Mouse (Mus musculus) frontal cortex, postnatal 10 days (tissue): ENCODE measurements at regions not wholly inside any gene's neighbourhood (a gene's known extent, or its start where the extent isn't known, plus 50 kb on each side); places are given as distances from the start of the nearest gene placed in this dataset.
A peak's percentile ranks its signal among the peaks of the same experiment; 100 is the strongest.

ENCODE experiments used
- DNase-seq, 2 experiments: peaks; one replicate each; pipeline ENCODE4 v3.0.0; 2022; ENCODE audit warnings: low spot score in 2 of 2, mixed read lengths in 1 of 2

GRCm38 (mm10) chr13:110580570-110580969 lies 185.7 kb downstream of the Plk2 start:
- DNase-seq = no peak

GRCm38 (mm10) chr13:110584765-110585164 lies 189.9 kb downstream of the Plk2 start:
- no peak for DNase-seq

GRCm38 (mm10) chr13:110594630-110595029 lies 199.8 kb downstream of the Plk2 start:
- no peak for DNase-seq

GRCm38 (mm10) chr13:110599666-110600065 lies 204.8 kb downstream of the Plk2 start:
- DNase-seq = no peak

- DNase-seq = no peak
Measured at GRCm38 (mm10) chr13:110600377-110600776, 205.5 kb downstream of the Plk2 start.

GRCm38 (mm10) chr13:110601352-110601751 lies 206.5 kb downstream of the Plk2 start:
- DNase-seq = no peak

GRCm38 (mm10) chr13:110601840-110602239 lies 207.0 kb downstream of the Plk2 start:
- DNase-seq = no peak

- no peak for DNase-seq
Measured at GRCm38 (mm10) chr13:110602894-110603293, 208.0 kb downstream of the Plk2 start.

GRCm38 (mm10) chr13:110619010-110619409 lies 224.2 kb downstream of the Plk2 start:
- DNase-seq = no peak

GRCm38 (mm10) chr13:110627136-110627535 lies 232.3 kb downstream of the Plk2 start:
- DNase-seq = peak in 1 of 2 experiments; percentile 18

- peak; percentile 62 to 79 for DNase-seq
Measured at GRCm38 (mm10) chr13:110627732-110628131, 232.9 kb downstream of the Plk2 start.

GRCm38 (mm10) chr13:110628201-110628600 lies 233.4 kb downstream of the Plk2 start:
- DNase-seq = no peak

- DNase-seq = no peak
Measured at GRCm38 (mm10) chr13:110633261-110633781, 238.5 kb downstream of the Plk2 start.

GRCm38 (mm10) chr13:110633899-110634298 lies 239.1 kb downstream of the Plk2 start:
- no peak for DNase-seq

- DNase-seq = no peak
Measured at GRCm38 (mm10) chr13:110642792-110643191, 247.9 kb downstream of the Plk2 start.

GRCm38 (mm10) chr13:110643198-110643896 lies 248.5 kb downstream of the Plk2 start:
- DNase-seq = no peak

- no peak for DNase-seq
Measured at GRCm38 (mm10) chr13:110643897-110644213, 249.0 kb downstream of the Plk2 start.

- no peak for DNase-seq
Measured at GRCm38 (mm10) chr13:110649378-110649777, 254.5 kb downstream of the Plk2 start.

- DNase-seq = no peak
Measured at GRCm38 (mm10) chr13:110649870-110650497, 255.1 kb downstream of the Plk2 start.

- no peak for DNase-seq
Measured at GRCm38 (mm10) chr13:110652201-110652600, 257.4 kb downstream of the Plk2 start.

- DNase-seq = no peak
Measured at GRCm38 (mm10) chr13:110665073-110665800, 270.4 kb downstream of the Plk2 start.

GRCm38 (mm10) chr13:110667276-110667956 lies 272.6 kb downstream of the Plk2 start:
- no peak for DNase-seq
